Mouse (Mus musculus): ENCODE results near the gene Elmo2. TPM values are rescaled to one million over a fixed set of nuclear protein-coding genes. Genes with fewer than 3 reads are reported as not detected.
A peak's percentile ranks its signal among the peaks of the same experiment; 100 is the strongest.

Elmo2 gene
- polyA plus RNA-seq, 1 experiment from 2014 or later: 66.3 TPM

- 60% methylated on average over 12 of the region's 12 CpGs for WGBS
- ATAC-seq (replicated peaks; ENCODE audit: low FRiP score, low TSS enrichment, low read depth) (no peak), DNase-seq (ENCODE audit: low spot score) (no peak)
- H3K9me3 ChIP-seq (ENCODE audit: control insufficient read depth, low read length): no peaks in the 10 kb centered on the region
- H3K9ac ChIP-seq (ENCODE audit: low read length): no peak overlapping the region; the same call in 1 of the 2 replicates
- peaks cover 8% of the 10 kb centered on the region for H3K36me3 ChIP-seq (ENCODE audit: control insufficient read depth, insufficient read depth, low read length)
- no peak overlapping the region for H3K4me3 ChIP-seq (ENCODE audit: low read depth, low read length)
- peaks cover 58% of the 10 kb centered on the region for H3K4me1 ChIP-seq (replicated peaks; ENCODE audit: control insufficient read depth, insufficient read depth, low read length)
- no peak overlapping the region; the same call in 1 of the 2 replicates for H3K27ac ChIP-seq (ENCODE audit: low read depth)
- H3K4me2 ChIP-seq (ENCODE audit: low read length): no peak overlapping the region
- H3K27me3 ChIP-seq (replicated peaks; ENCODE audit: control insufficient read depth, insufficient read depth, low read length): no peaks in the 10 kb centered on the region
Measured at GRCm38 (mm10) chr2:165320531-165321150, 5.6 kb downstream of the Elmo2 start.

GRCm38 (mm10) chr2:165319503-165319902 is 6.8 kb downstream of the Elmo2 start:
- WGBS: 40% methylated on average over 4 of the region's 4 CpGs

DNA sequence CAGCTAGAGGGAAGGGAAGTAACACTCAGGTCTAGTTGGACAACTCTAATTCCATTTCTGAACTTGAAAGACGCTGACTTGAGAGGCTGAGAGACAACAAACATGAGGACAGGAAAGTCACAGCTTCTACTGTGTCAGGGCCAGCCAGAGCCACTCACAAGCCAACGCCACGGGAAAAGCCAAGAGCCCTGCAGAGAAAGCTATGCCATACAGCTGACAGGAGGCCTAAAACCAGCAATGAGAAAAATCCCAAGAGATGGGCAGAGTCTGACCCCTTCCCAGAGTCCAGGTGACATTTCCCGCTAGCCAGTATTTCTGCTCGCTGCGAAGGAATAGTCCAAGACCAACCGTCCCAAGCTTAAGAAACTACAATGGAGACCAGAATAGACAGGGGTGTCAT is 7.3 kb downstream of the Elmo2 start:
- peaks cover 25% of the 10 kb centered on the region for H3K36me3 ChIP-seq (ENCODE audit: control insufficient read depth, insufficient read depth, low read length)
- no peak overlapping the region for H3K9ac ChIP-seq (ENCODE audit: low read length)
- no peak for ATAC-seq (replicated peaks; ENCODE audit: low FRiP score, low TSS enrichment, low read depth)
- no peak for DNase-seq (ENCODE audit: low spot score)
- no peaks in the 10 kb centered on the region for H3K27me3 ChIP-seq (replicated peaks; ENCODE audit: control insufficient read depth, insufficient read depth, low read length)
- 82% methylated on average over 7 of the region's 7 CpGs for WGBS
- H3K27ac ChIP-seq (ENCODE audit: low read depth): no peak overlapping the region
- H3K4me3 ChIP-seq (ENCODE audit: low read depth, low read length): no peak overlapping the region
- no peak overlapping the region for H3K4me2 ChIP-seq (ENCODE audit: low read length)
- H3K4me1 ChIP-seq (replicated peaks; ENCODE audit: control insufficient read depth, insufficient read depth, low read length): peaks cover 42% of the 10 kb centered on the region
- H3K9me3 ChIP-seq (ENCODE audit: control insufficient read depth, low read length): no peaks in the 10 kb centered on the region

More at GRCm38 (mm10) chr2:165319503-165319902, 6.8 kb downstream of the Elmo2 start:
- Histone ChIP-seq H3K9ac (ENCODE audit: low read length) (no peak overlapping the region), H3K27me3 (replicated peaks; ENCODE audit: control insufficient read depth, insufficient read depth, low read length) (no peaks in the 10 kb centered on the region), H3K4me1 (replicated peaks; ENCODE audit: control insufficient read depth, insufficient read depth, low read length) (peaks cover 47% of the 10 kb centered on the region), H3K9me3 (ENCODE audit: control insufficient read depth, low read length) (no peaks in the 10 kb centered on the region), H3K27ac (ENCODE audit: low read depth) (no peak overlapping the region), H3K4me2 (ENCODE audit: low read length) (no peak overlapping the region), H3K4me3 (ENCODE audit: low read depth, low read length) (no peak overlapping the region), H3K36me3 (ENCODE audit: control insufficient read depth, insufficient read depth, low read length) (peaks cover 19% of the 10 kb centered on the region)
- ATAC-seq (replicated peaks; ENCODE audit: low FRiP score, low TSS enrichment, low read depth) (no peak), DNase-seq (ENCODE audit: low spot score) (no peak)

DNA sequence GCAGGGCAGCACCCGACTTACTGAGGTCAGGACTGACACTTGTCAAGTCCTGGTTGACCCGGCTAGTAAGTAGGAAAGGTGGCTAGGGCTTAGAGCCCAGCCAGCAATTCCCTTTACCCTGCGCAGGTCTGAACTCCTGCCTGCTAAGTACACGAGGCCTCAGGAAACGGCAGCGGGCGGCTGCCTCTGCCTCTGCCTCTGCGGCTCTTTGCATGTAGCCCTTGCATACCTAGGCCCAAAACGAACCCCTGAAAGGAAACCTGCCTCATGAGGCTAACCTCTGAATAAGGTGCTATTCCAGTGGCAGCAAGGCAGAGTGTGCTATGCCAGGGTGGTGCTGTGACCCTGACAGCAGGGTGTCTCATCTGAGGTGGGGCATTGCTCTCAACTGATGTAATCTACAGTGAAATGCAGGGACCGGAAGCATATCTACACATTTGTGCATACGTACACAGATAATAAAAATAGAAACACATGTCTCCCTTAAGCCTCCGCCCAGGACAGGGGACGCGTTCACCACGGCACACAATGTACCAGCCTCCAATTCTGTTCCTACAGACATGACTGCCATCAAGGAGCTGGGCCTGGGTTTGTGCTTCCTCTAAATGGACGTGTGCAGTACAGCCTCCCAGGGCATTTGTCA is 8.5 kb downstream of the Elmo2 start:
- Histone ChIP-seq H3K9ac (ENCODE audit: low read length) (no peak overlapping the region), H3K4me2 (ENCODE audit: low read length) (no peak overlapping the region), H3K27me3 (replicated peaks; ENCODE audit: control insufficient read depth, insufficient read depth, low read length) (no peaks in the 10 kb centered on the region), H3K36me3 (ENCODE audit: control insufficient read depth, insufficient read depth, low read length) (peaks cover 37% of the 10 kb centered on the region), H3K4me1 (replicated peaks; ENCODE audit: control insufficient read depth, insufficient read depth, low read length) (peaks cover 35% of the 10 kb centered on the region), H3K4me3 (ENCODE audit: low read depth, low read length) (no peak overlapping the region), H3K9me3 (ENCODE audit: control insufficient read depth, low read length) (no peaks in the 10 kb centered on the region), H3K27ac (ENCODE audit: low read depth) (peak overlapping the region; percentile 22; the same call in 1 of the 2 replicates)
- 49% methylated on average over 16 of the region's 16 CpGs for WGBS
- ATAC-seq (replicated peaks; ENCODE audit: low FRiP score, low TSS enrichment, low read depth) (no peak), DNase-seq (ENCODE audit: low spot score) (no peak)

- Histone ChIP-seq H3K27me3 (replicated peaks; ENCODE audit: control insufficient read depth, insufficient read depth, low read length) (no peaks in the 10 kb centered on the region), H3K4me1 (replicated peaks; ENCODE audit: control insufficient read depth, insufficient read depth, low read length) (peaks cover 35% of the 10 kb centered on the region), H3K9ac (ENCODE audit: low read length) (no peak overlapping the region), H3K36me3 (ENCODE audit: control insufficient read depth, insufficient read depth, low read length) (peaks cover 44% of the 10 kb centered on the region), H3K4me2 (ENCODE audit: low read length) (no peak overlapping the region), H3K27ac (ENCODE audit: low read depth) (peak overlapping the region; percentile 33; the same call in 1 of the 2 replicates), H3K9me3 (ENCODE audit: control insufficient read depth, low read length) (no peaks in the 10 kb centered on the region), H3K4me3 (ENCODE audit: low read depth, low read length) (no peak overlapping the region)
- DNase-seq (ENCODE audit: low spot score): peak; percentile 60
- ATAC-seq (replicated peaks; ENCODE audit: low FRiP score, low TSS enrichment, low read depth): peak; percentile 68
- 10% methylated on average over 9 of the region's 9 CpGs for WGBS
Measured at GRCm38 (mm10) chr2:165316837-165317473, 9.3 kb downstream of the Elmo2 start.

GRCm38 (mm10) chr2:165316204-165316603 is 10.1 kb downstream of the Elmo2 start:
- DNase-seq (ENCODE audit: low spot score): no peak
- Histone ChIP-seq H3K9me3 (ENCODE audit: control insufficient read depth, low read length) (no peaks in the 10 kb centered on the region), H3K4me1 (replicated peaks; ENCODE audit: control insufficient read depth, insufficient read depth, low read length) (peaks cover 28% of the 10 kb centered on the region), H3K4me2 (ENCODE audit: low read length) (no peak overlapping the region), H3K27ac (ENCODE audit: low read depth) (0 out of 2 replicates have a peak overlapping the region, but pooled peaks have one; percentile 12), H3K27me3 (replicated peaks; ENCODE audit: control insufficient read depth, insufficient read depth, low read length) (no peaks in the 10 kb centered on the region), H3K36me3 (ENCODE audit: control insufficient read depth, insufficient read depth, low read length) (peaks cover 52% of the 10 kb centered on the region), H3K4me3 (ENCODE audit: low read depth, low read length) (no peak overlapping the region), H3K9ac (ENCODE audit: low read length) (no peak overlapping the region)
- no peak for ATAC-seq (replicated peaks; ENCODE audit: low FRiP score, low TSS enrichment, low read depth)
- WGBS: 57% methylated on average over 10 of the region's 10 CpGs

DNA sequence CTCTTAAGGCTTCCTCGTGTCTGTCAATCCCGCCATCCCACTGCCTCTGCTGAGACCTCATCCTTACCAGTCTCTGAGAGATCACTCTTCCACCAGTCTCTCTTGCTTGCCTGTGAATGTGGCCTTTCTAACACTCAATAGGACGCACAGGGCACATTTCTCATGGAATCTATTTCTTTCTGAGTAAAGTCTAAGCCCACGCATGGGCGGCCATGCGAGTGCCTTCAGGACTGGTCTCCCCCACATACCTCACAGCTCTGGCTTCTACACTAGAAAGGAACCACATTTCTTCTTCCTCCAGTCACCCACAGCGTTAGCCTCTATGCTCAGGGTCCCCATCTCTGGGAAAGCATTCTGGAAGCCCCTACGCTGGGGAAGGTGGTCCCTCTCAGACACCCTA is 12.1 kb downstream of the Elmo2 start:
- H3K36me3 ChIP-seq (ENCODE audit: control insufficient read depth, insufficient read depth, low read length): peaks cover 71% of the 10 kb centered on the region
- DNase-seq (ENCODE audit: low spot score): no peak
- H3K4me3 ChIP-seq (ENCODE audit: low read depth, low read length): no peak overlapping the region
- peaks cover 24% of the 10 kb centered on the region for H3K4me1 ChIP-seq (replicated peaks; ENCODE audit: control insufficient read depth, insufficient read depth, low read length)
- WGBS: 85% methylated on average over 8 of the region's 8 CpGs
- H3K9me3 ChIP-seq (ENCODE audit: control insufficient read depth, low read length): no peaks in the 10 kb centered on the region
- no peak for ATAC-seq (replicated peaks; ENCODE audit: low FRiP score, low TSS enrichment, low read depth)
- no peak overlapping the region for H3K4me2 ChIP-seq (ENCODE audit: low read length)
- H3K27me3 ChIP-seq (replicated peaks; ENCODE audit: control insufficient read depth, insufficient read depth, low read length): no peaks in the 10 kb centered on the region
- no peak overlapping the region for H3K9ac ChIP-seq (ENCODE audit: low read length)
- H3K27ac ChIP-seq (ENCODE audit: low read depth): no peak overlapping the region

DNA sequence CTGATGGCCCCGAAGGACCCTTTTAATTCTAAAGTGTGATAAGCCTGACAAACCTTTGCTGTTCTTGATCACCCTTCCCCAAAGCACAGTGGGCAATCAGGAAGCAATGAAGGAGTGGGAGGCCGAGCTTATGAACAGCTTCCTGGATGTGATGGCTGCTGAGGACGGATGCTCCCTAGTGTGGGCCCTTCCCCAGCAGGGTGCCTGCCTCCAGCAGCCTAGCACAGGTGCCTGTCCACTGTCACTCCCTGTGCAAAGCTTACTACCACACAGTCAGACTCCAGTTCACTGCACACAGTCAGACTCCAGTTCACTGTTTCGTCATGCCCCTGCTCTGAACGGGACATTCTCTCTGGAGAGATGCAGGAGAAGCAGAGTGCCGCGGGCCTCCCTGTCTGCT is 13.9 kb downstream of the Elmo2 start:
- Histone ChIP-seq H3K27ac (ENCODE audit: low read depth) (no peak overlapping the region), H3K4me2 (ENCODE audit: low read length) (no peak overlapping the region), H3K36me3 (ENCODE audit: control insufficient read depth, insufficient read depth, low read length) (peaks cover 89% of the 10 kb centered on the region), H3K4me3 (ENCODE audit: low read depth, low read length) (no peak overlapping the region), H3K9me3 (ENCODE audit: control insufficient read depth, low read length) (no peaks in the 10 kb centered on the region), H3K27me3 (replicated peaks; ENCODE audit: control insufficient read depth, insufficient read depth, low read length) (no peaks in the 10 kb centered on the region), H3K4me1 (replicated peaks; ENCODE audit: control insufficient read depth, insufficient read depth, low read length) (peaks cover 12% of the 10 kb centered on the region), H3K9ac (ENCODE audit: low read length) (no peak overlapping the region)
- ATAC-seq (replicated peaks; ENCODE audit: low FRiP score, low TSS enrichment, low read depth) (no peak), DNase-seq (ENCODE audit: low spot score) (no peak)
- WGBS: 78% methylated on average over 7 of the region's 7 CpGs

Measured in intestine, embryonic 14.5 days (tissue).